Mouse (Mus musculus) small intestine, adult 2 months (tissue): ENCODE results near the gene Atxn10. TPM values are rescaled to one million over a fixed set of nuclear protein-coding genes. Genes with fewer than 3 reads are reported as not detected.

Experiments used
- H3K27ac ChIP-seq: fragments of 200-500 bp; 2 replicates; pipeline ENCODE4 v1.5.1; 2012; ENCODE audit warnings: low read depth, low read length, control low read depth, inconsistent platforms; ENCODE audit not compliant: insufficient read depth
- H3K27me3 ChIP-seq: fragments of 200-500 bp; 2 replicates; pipeline ENCODE4 v1.6.1; 2012; ENCODE audit warnings: mild to moderate bottlenecking, moderate library complexity, low read length, inconsistent platforms; ENCODE audit not compliant: control insufficient read depth, insufficient read depth
- H3K36me3 ChIP-seq: fragments of 200-500 bp; 2 replicates; pipeline ENCODE4 v1.6.1; 2012; ENCODE audit warnings: mild to moderate bottlenecking, low read length, control low read depth, inconsistent platforms; ENCODE audit not compliant: control insufficient read depth, insufficient read depth
- H3K4me1 ChIP-seq: fragments of 200-500 bp; 2 replicates; pipeline ENCODE4 v1.6.1; 2012; ENCODE audit warnings: low read length, inconsistent platforms, mixed read lengths; ENCODE audit not compliant: control insufficient read depth, insufficient read depth, insufficient read length
- H3K4me3 ChIP-seq: fragments of 200-500 bp; 2 replicates; pipeline ENCODE4 v1.5.1; 2012; ENCODE audit warnings: low read depth, mild to moderate bottlenecking, control low read depth, inconsistent platforms, low read length, moderate library complexity
- CTCF ChIP-seq: fragments of 200-500 bp; IDR thresholded peaks from 2 replicates; pipeline ENCODE4 v1.5.1; 2012; ENCODE audit warnings: low read depth, mild to moderate bottlenecking, control low read depth, inconsistent platforms, low read length, moderate library complexity, mixed read lengths; ENCODE audit not compliant: insufficient replicate concordance, insufficient read length; ENCODE audit errors: extremely low read depth
- POLR2A ChIP-seq: fragments of 200-500 bp; IDR thresholded peaks from 2 replicates; pipeline ENCODE4 v1.6.1; 2012; ENCODE audit warnings: low read depth, mild to moderate bottlenecking, control low read depth, inconsistent platforms, low read length, moderate library complexity
- WGBS: fragments of 180-500 bp; shearing (Covaris S2); methylation state at CpG from one replicate; pipeline ENCODE4 v1.1.7; 2018; 5-methylcytosine and 5-hydroxymethylcytosine counted together
- polyA plus RNA-seq: library from polyadenylated mRNA; depleted of rRNA; stranded (reverse); fragments of >200 nt; gene quantifications from 2 replicates; pipeline ENCODE4 v1.2.3, GENCODE M21; 2012; rRNA removed

Gene Atxn10
- polyA plus RNA-seq, 1 experiment, result 14.5 TPM

GRCm38 (mm10) chr15:85505118-85505925 lies 169.3 kb downstream of the Atxn10 start:
- TF ChIP-seq POLR2A, result no peak
- TF ChIP-seq CTCF, result no peak
- Histone ChIP-seq H3K27me3 (no peaks in the 10 kb centered on the region; the same call in 1 of the 2 replicates), H3K36me3 (no peaks in the 10 kb centered on the region), H3K4me1 (no peaks in the 10 kb centered on the region), H3K4me3 (no peak overlapping the region), H3K27ac (no peak overlapping the region)
- WGBS, result 66% methylated on average over 14 of the region's 14 CpGs

- H3K36me3 ChIP-seq, result no peaks in the 10 kb centered on the region
- no peak overlapping the region for H3K4me3 ChIP-seq
- H3K4me1 ChIP-seq, result no peaks in the 10 kb centered on the region
- no peak overlapping the region for H3K27ac ChIP-seq
- no peaks in the 10 kb centered on the region; the same call in 1 of the 2 replicates for H3K27me3 ChIP-seq
- TF ChIP-seq CTCF (no peak), POLR2A (no peak)
- WGBS, result 48% methylated on average over 1 of the region's 1 CpGs
Observed at GRCm38 (mm10) chr15:85506680-85507079, 170.6 kb downstream of the Atxn10 start.

GRCm38 (mm10) chr15:85507370-85508014 lies 171.4 kb downstream of the Atxn10 start:
- TF ChIP-seq CTCF (no peak), POLR2A (no peak)
- no peaks in the 10 kb centered on the region for H3K36me3 ChIP-seq
- H3K4me3 ChIP-seq, result no peak overlapping the region
- H3K27me3 ChIP-seq, result no peaks in the 10 kb centered on the region; the same call in 1 of the 2 replicates
- H3K27ac ChIP-seq, result no peak overlapping the region
- H3K4me1 ChIP-seq, result no peaks in the 10 kb centered on the region
- 80% methylated on average over 32 of the region's 32 CpGs for WGBS

Other genes starting within 250 kb of the Atxn10 start
- not detected in 2 replicates for gene Smc1b, start 204.3 kb upstream of the Atxn10 start, polyA plus RNA-seq
- gene Ribc2, start 204.2 kb upstream of the Atxn10 start, polyA plus RNA-seq, result not detected in 2 replicates
- gene Fbln1, start 130.3 kb upstream of the Atxn10 start, polyA plus RNA-seq, result 139 and 456 TPM in 2 replicates
- gene 7530416G11Rik, start 167.0 kb downstream of the Atxn10 start, polyA plus RNA-seq, result not detected in 2 replicates
- gene Wnt7b, start 246.2 kb downstream of the Atxn10 start, polyA plus RNA-seq, result 0.14 TPM in 1 of 2 replicates, not detected in the other